Mouse (Mus musculus) heart, embryonic 15.5 days (tissue): ENCODE measurements around the gene Gpr55. TPM values are rescaled to one million over a fixed set of nuclear protein-coding genes. Genes with fewer than 3 reads are reported as not detected.
"Not testable (repeated sequence)": the region's sequence is repeated elsewhere in the genome, so short reads cannot be mapped to it uniquely, and the experiment has no call there.

Source experiments
- ATAC-seq: fragments of 200-750 bp; cut with Nextera tagmentation; replicated peaks from 2 replicates; pipeline ENCODE4 v1.8.0; 2017; ENCODE audit warnings: low read depth, moderate TSS enrichment; ENCODE audit not compliant: insufficient number of reproducible peaks, insufficient read depth, low FRiP score
- H3K27ac ChIP-seq: fragments of 300-500 bp; sonication (generic); 2 replicates; pipeline ENCODE4 v1.5.1; 2015; ENCODE audit warnings: mild to moderate bottlenecking, inconsistent platforms
- H3K27me3 ChIP-seq: fragments of 300-500 bp; sonication (generic); 2 replicates; pipeline ENCODE4 v1.6.1; 2015; ENCODE audit warnings: inconsistent platforms
- H3K36me3 ChIP-seq: fragments of 300-500 bp; sonication (generic); 2 replicates; pipeline ENCODE4 v1.6.1; 2015; ENCODE audit warnings: mild to moderate bottlenecking, inconsistent platforms
- H3K4me1 ChIP-seq: fragments of 300-500 bp; sonication (generic); replicated peaks from 2 replicates; pipeline ENCODE4 v1.6.1; 2015; ENCODE audit warnings: inconsistent platforms
- H3K4me2 ChIP-seq: fragments of 300-500 bp; sonication (generic); 2 replicates; pipeline ENCODE4 v1.6.1; 2015; ENCODE audit warnings: inconsistent platforms, mild to moderate bottlenecking, moderate library complexity
- H3K4me3 ChIP-seq: fragments of 300-500 bp; sonication (generic); 2 replicates; pipeline ENCODE4 v1.5.1; 2015; ENCODE audit warnings: mild to moderate bottlenecking, inconsistent platforms
- H3K9ac ChIP-seq: fragments of 300-500 bp; sonication (generic); 2 replicates; pipeline ENCODE4 v1.6.1; 2015; ENCODE audit warnings: mild to moderate bottlenecking, inconsistent platforms
- H3K9me3 ChIP-seq: fragments of 300-500 bp; sonication (generic); replicated peaks from 2 replicates; pipeline ENCODE4 v1.6.1; 2016; ENCODE audit warnings: inconsistent platforms
- WGBS: fragments of 180-500 bp; shearing (Covaris S2); methylation state at CpG from one replicate; pipeline ENCODE4 v1.1.7; 2015; ENCODE audit warnings: mixed read lengths; 5-methylcytosine and 5-hydroxymethylcytosine counted together
- polyA plus RNA-seq: library from polyadenylated mRNA; unstranded; fragments of >200 nt; fragmentation: Nextera tagmentation; extraction: Ambion mirVana; gene quantifications from 2 replicates; pipeline ENCODE4 v1.2.1, GENCODE M21; 2015

Gpr55 gene
- 0.06 and 0.08 TPM in 2 replicates for polyA plus RNA-seq

GRCm38 (mm10) chr1:85960873-85961272 lies at the start of gene Gpr55:
Gene Gpr55, minus strand, starts transcription at chr1:85961007.
- Histone ChIP-seq H3K27me3 (no peaks in the 10 kb centered on the region), H3K4me1 (peaks cover 47% of the 10 kb centered on the region), H3K27ac (peak within 1 kb of the TSS; percentile 72; the same call in 1 of the 2 replicates), H3K9me3 (no peaks in the 10 kb centered on the region), H3K36me3 (no peaks in the 10 kb centered on the region), H3K4me2 (no peak within 1 kb of the TSS), H3K4me3 (no peak within 1 kb of the TSS), H3K9ac (no peak within 1 kb of the TSS)
- no peak for ATAC-seq
- 52% methylated on average over 5 of the region's 5 CpGs for WGBS

GRCm38 (mm10) chr1:86007778-86008177 lies 47.0 kb upstream of the Gpr55 start:
- no peak overlapping the region for H3K9ac ChIP-seq
- no peak overlapping the region for H3K27ac ChIP-seq
- WGBS, result 2% methylated on average over 7 of the region's 7 CpGs
- no peaks in the 10 kb centered on the region for H3K36me3 ChIP-seq
- H3K4me3 ChIP-seq, result no peak overlapping the region
- peak overlapping the region; percentile 41 for H3K4me2 ChIP-seq
- 0 out of 2 replicates have a peak, but pooled peaks cover 3% of the 10 kb centered on the region for H3K4me1 ChIP-seq
- H3K27me3 ChIP-seq, result no peaks in the 10 kb centered on the region
- ATAC-seq, result peak; percentile 69; the same call in 1 of the 2 replicates
- no peaks in the 10 kb centered on the region for H3K9me3 ChIP-seq

DNA sequence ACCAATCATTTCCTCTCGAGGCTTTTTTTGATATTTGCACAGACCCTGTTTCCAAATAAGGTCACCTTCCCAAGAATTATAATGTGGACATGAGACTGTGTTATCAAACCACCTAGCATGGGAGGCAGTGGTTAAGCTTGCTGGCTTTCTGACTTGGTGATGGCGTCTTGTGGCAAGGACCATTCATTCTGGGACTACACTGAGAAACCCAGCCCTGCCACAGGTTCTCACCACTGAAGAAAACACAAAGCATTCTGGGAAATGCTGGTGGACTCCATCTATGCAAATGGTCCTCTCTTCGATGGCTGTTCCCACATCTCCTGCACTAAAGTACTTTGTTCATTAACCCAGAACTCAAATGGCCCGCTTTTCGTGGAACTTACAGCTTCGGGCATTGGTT lies 45.2 kb upstream of the Gpr55 start:
- Histone ChIP-seq H3K9ac (no peak overlapping the region), H3K4me3 (no peak overlapping the region), H3K4me2 (no peak overlapping the region), H3K4me1 (0 out of 2 replicates have a peak, but pooled peaks cover 3% of the 10 kb centered on the region), H3K36me3 (no peaks in the 10 kb centered on the region), H3K27ac (no peak overlapping the region), H3K27me3 (no peaks in the 10 kb centered on the region), H3K9me3 (no peaks in the 10 kb centered on the region)
- no peak for ATAC-seq
- WGBS, result 85% methylated on average over 6 of the region's 6 CpGs

DNA sequence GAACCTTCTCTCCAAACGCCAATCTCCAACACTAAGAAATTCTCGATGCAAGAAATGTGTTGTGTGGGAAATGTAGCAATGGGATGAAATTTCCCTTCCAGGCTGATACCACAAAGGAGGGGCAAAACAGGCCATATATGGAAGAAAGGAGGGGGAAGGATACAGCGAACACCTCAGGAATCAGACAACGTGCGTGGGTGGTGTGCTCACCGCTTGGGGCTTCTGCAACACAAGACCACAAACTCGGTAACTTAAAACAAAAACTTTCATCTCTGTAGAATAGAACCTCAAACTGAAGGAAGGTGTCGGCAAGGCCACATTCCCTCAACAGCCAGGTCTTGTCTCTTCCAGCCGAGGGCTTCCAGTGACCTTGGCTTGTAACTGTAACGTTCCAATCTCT lies 44.7 kb upstream of the Gpr55 start:
- no peaks in the 10 kb centered on the region for H3K36me3 ChIP-seq
- no peaks in the 10 kb centered on the region for H3K9me3 ChIP-seq
- no peaks in the 10 kb centered on the region for H3K27me3 ChIP-seq
- WGBS, result 79% methylated on average over 10 of the region's 10 CpGs
- no peak overlapping the region for H3K4me2 ChIP-seq
- no peak for ATAC-seq
- 0 out of 2 replicates have a peak, but pooled peaks cover 3% of the 10 kb centered on the region for H3K4me1 ChIP-seq
- H3K9ac ChIP-seq, result no peak overlapping the region
- H3K27ac ChIP-seq, result no peak overlapping the region
- H3K4me3 ChIP-seq, result no peak overlapping the region

DNA sequence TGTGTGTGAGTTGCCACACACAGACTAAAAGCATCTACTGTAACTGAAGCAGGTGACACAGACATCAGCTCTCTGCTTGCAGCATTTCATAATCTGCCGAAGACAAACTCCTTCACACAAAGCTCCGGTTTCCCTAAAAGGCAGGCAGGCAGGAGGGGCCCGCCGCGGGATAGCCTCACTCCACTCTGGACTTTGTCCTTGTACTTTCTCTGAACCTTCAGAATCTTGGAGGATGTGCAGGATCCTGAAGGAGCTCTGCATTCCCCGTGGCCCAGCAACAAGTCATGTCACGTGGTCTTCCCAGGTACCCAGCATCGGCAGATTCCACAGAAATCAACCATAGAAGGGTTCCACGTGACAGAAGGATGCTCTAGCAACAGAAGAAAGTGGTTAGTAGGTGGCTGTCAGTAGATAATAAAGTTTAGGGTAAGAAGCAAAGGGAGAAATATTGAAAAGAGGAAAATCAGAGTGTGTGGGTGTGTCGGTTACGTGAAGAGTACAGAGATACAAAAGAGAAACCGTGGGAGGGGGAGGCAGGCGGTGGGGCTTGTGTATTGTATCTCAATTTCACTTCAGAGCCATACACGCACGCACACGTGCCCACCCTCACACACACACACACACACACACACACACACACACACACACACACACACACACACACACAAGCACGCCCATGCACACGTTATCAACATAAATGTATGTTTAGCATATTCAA lies 39.2 kb upstream of the Gpr55 start:
- Histone ChIP-seq H3K36me3 (no peaks in the 10 kb centered on the region), H3K4me2 (no peak overlapping the region), H3K4me1 (no peaks in the 10 kb centered on the region), H3K27ac (no peak overlapping the region), H3K4me3 (no peak overlapping the region), H3K9me3 (no peaks in the 10 kb centered on the region), H3K27me3 (no peaks in the 10 kb centered on the region), H3K9ac (no peak overlapping the region)
- no peak for ATAC-seq
- WGBS, result 75% methylated on average over 18 of the region's 18 CpGs

- H3K27ac ChIP-seq, result no peak overlapping the region
- no peaks in the 10 kb centered on the region for H3K4me1 ChIP-seq
- ATAC-seq, result no peak
- no peaks in the 10 kb centered on the region for H3K36me3 ChIP-seq
- no peaks in the 10 kb centered on the region for H3K27me3 ChIP-seq
- no peak overlapping the region for H3K4me3 ChIP-seq
- WGBS, result 68% methylated on average over 4 of the region's 4 CpGs
- no peak overlapping the region for H3K9ac ChIP-seq
- no peaks in the 10 kb centered on the region for H3K9me3 ChIP-seq
- no peak overlapping the region for H3K4me2 ChIP-seq
Observed at GRCm38 (mm10) chr1:85998012-85998411, 37.2 kb upstream of the Gpr55 start.

GRCm38 (mm10) chr1:85997221-85997620 lies 36.4 kb upstream of the Gpr55 start:
- no peak for ATAC-seq
- WGBS, result 88% methylated on average over 1 of the region's 1 CpGs
- Histone ChIP-seq H3K9ac (no peak overlapping the region), H3K4me2 (no peak overlapping the region), H3K4me3 (no peak overlapping the region), H3K36me3 (no peaks in the 10 kb centered on the region), H3K27me3 (no peaks in the 10 kb centered on the region), H3K4me1 (no peaks in the 10 kb centered on the region), H3K9me3 (no peaks in the 10 kb centered on the region), H3K27ac (no peak overlapping the region)

DNA sequence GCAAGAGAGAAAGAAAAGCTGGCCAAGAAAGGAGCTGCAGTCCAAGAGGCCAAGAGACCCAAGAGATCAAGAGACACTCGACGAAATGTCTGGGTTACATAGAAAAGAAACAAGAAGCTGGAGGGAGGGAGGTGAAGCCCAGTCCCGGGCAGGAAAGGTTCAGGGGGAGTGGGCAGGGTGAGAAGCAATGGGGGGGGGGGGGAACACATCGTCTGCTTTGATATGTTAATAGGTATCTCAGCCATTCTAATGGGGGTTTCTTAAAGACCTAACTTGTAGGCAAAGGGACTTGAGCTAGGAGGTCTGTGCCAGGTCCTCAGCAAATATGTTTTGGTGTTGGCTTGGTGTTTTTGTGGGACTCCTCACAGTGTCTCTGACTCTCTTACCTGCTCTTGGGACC lies 32.7 kb upstream of the Gpr55 start:
- H3K27ac ChIP-seq, result no peak overlapping the region
- no peak for ATAC-seq
- 69% methylated on average over 4 of the region's 4 CpGs for WGBS

GRCm38 (mm10) chr1:85992175-85992574 lies 31.4 kb upstream of the Gpr55 start:
- Histone ChIP-seq H3K4me3 (no peak overlapping the region), H3K4me2 (no peak overlapping the region), H3K9ac (no peak overlapping the region), H3K36me3 (no peaks in the 10 kb centered on the region), H3K27ac (no peak overlapping the region), H3K4me1 (no peaks in the 10 kb centered on the region), H3K9me3 (no peaks in the 10 kb centered on the region), H3K27me3 (no peaks in the 10 kb centered on the region)
- ATAC-seq, result no peak
- 59% methylated on average over 9 of the region's 9 CpGs for WGBS

More for the DNA sequence above, 32.7 kb upstream of the Gpr55 start:
- no peaks in the 10 kb centered on the region for H3K27me3 ChIP-seq
- H3K9me3 ChIP-seq, result no peaks in the 10 kb centered on the region
- no peaks in the 10 kb centered on the region for H3K4me1 ChIP-seq
- no peak overlapping the region for H3K4me2 ChIP-seq
- no peak overlapping the region for H3K4me3 ChIP-seq
- H3K36me3 ChIP-seq, result no peaks in the 10 kb centered on the region
- no peak overlapping the region for H3K9ac ChIP-seq

DNA sequence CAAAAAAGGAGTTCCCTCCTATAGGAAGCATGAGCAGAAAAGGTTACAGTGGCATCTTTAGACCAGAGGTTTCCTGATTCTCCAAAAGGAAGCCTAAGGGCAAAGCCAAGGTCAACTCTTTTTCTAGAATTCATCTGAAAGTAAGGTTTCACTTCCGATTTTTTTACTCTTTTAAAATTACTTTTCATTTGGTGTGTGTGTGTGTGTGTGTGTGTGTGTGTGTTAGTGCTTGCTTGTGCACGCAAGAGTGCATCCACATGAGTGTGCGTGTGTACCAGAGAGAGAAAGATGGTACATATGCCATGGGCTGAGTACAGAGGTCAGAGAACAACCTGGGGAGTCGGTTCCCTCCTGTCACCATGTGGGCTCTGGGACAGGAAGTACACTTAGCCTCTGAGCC lies 28.1 kb upstream of the Gpr55 start:
- H3K27me3 ChIP-seq, H3K9me3 ChIP-seq: not testable (repeated sequence)
- WGBS, result 86% methylated on average over 4 of the region's 4 CpGs

DNA sequence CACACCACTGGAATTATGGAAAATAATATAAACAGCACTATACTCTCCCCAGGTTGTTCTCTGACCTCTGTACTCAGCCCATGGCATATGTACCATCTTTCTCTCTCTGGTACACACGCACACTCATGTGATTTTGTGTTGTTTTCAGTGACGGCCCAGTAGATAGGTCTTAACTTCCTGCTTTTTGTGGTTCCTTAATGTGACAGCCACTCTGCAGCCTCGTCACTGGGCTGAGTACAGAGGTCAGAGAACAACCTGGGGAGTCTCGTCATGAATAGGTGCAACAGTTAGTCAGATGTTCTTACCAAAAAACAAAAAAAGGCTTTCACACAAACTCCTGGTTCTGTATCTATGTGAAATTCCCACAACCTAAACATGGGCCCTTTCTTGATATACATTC lies 27.5 kb upstream of the Gpr55 start:
- ATAC-seq, result no peak
- Histone ChIP-seq H3K4me2 (no peak overlapping the region), H3K27me3 (no peaks in the 10 kb centered on the region), H3K4me3 (no peak overlapping the region), H3K36me3 (no peaks in the 10 kb centered on the region), H3K9me3 (no peaks in the 10 kb centered on the region), H3K4me1 (peaks cover 5% of the 10 kb centered on the region), H3K9ac (no peak overlapping the region), H3K27ac (no peak overlapping the region)
- 66% methylated on average over 4 of the region's 4 CpGs for WGBS

More for the DNA sequence above, 28.1 kb upstream of the Gpr55 start:
- not testable (repeated sequence) for H3K36me3 ChIP-seq, ATAC-seq, H3K4me1 ChIP-seq, H3K4me3 ChIP-seq, H3K27ac ChIP-seq, H3K4me2 ChIP-seq, H3K9ac ChIP-seq

DNA sequence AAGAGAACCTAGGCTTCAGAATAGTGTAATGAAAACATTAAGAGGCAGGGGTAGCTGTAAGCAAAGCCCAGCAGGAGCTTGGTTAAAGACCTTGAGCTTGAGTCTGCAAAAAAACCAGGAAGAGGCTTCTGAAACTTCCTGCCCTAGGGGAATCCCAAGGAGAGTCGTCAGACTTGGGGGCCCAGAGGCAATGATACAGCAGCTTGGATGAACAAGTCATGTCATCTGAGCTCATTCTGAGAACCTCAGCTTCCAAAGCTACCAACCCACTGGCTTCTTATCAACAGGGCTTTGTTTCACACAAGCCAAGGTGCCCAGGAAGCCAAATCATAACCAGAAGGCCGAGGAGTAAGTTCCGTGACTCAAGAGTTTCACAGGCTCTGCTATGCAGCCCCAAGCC lies 25.0 kb upstream of the Gpr55 start:
- WGBS, result 70% methylated on average over 3 of the region's 3 CpGs
- no peak overlapping the region for H3K4me3 ChIP-seq
- no peak overlapping the region for H3K9ac ChIP-seq
- H3K27me3 ChIP-seq, result no peaks in the 10 kb centered on the region
- no peaks in the 10 kb centered on the region for H3K9me3 ChIP-seq
- no peak overlapping the region for H3K4me2 ChIP-seq
- ATAC-seq, result no peak
- H3K27ac ChIP-seq, result no peak overlapping the region
- H3K4me1 ChIP-seq, result peaks cover 16% of the 10 kb centered on the region
- H3K36me3 ChIP-seq, result no peaks in the 10 kb centered on the region
